Mouse (Mus musculus) neural tube, embryonic 14.5 days (tissue): ENCODE measurements around the gene Zfp691. TPM values are rescaled to one million over a fixed set of nuclear protein-coding genes. Genes with fewer than 3 reads are reported as not detected.

Experiments
- ATAC-seq: fragments of 200-750 bp; cut with Nextera tagmentation; 2 replicates; pipeline ENCODE4 v1.8.0; 2017; ENCODE audit warnings: low read depth, mild to moderate bottlenecking, moderate TSS enrichment, moderate library complexity
- H3K27ac ChIP-seq: fragments of 300-500 bp; sonication (generic); 2 replicates; pipeline ENCODE4 v1.5.1; 2014; ENCODE audit warnings: low read depth, mild to moderate bottlenecking, control low read depth, low read length, moderate library complexity, mixed read lengths
- H3K27me3 ChIP-seq: fragments of 300-500 bp; sonication (generic); 2 replicates; pipeline ENCODE4 v1.6.1; 2014; ENCODE audit warnings: low read length; ENCODE audit not compliant: control insufficient read depth, insufficient read depth
- H3K36me3 ChIP-seq: fragments of 300-500 bp; sonication (generic); 2 replicates; pipeline ENCODE4 v1.6.1; 2014; ENCODE audit warnings: low read length, mixed read lengths; ENCODE audit not compliant: control insufficient read depth, insufficient read depth
- H3K4me1 ChIP-seq: fragments of 300-500 bp; sonication (generic); 2 replicates; pipeline ENCODE4 v1.6.1; 2014; ENCODE audit warnings: low read length; ENCODE audit not compliant: control insufficient read depth, insufficient read depth
- H3K4me2 ChIP-seq: fragments of 300-500 bp; sonication (generic); 2 replicates; pipeline ENCODE4 v1.6.1; 2014; ENCODE audit warnings: mild to moderate bottlenecking, low read depth, low read length, control low read depth
- H3K4me3 ChIP-seq: fragments of 300-500 bp; sonication (generic); 2 replicates; pipeline ENCODE4 v1.5.1; 2014; ENCODE audit warnings: low read depth, low read length, control low read depth, mixed read lengths
- H3K9ac ChIP-seq: fragments of 300-500 bp; sonication (generic); replicated peaks from 2 replicates; pipeline ENCODE4 v1.6.1; 2014; ENCODE audit warnings: low read depth, mild to moderate bottlenecking, control low read depth, low read length, mixed read lengths
- H3K9me3 ChIP-seq: fragments of 300-500 bp; sonication (generic); 2 replicates; pipeline ENCODE4 v1.6.1; 2016; ENCODE audit warnings: low read length; ENCODE audit not compliant: control insufficient read depth
- WGBS: fragments of 180-500 bp; shearing (Covaris S2); extraction: QIAGEN DNeasy Blood & Tissue Kit; methylation state at CpG from one replicate; pipeline ENCODE4 v1.1.7; 2014; 5-methylcytosine and 5-hydroxymethylcytosine counted together
- polyA plus RNA-seq: library from polyadenylated mRNA; unstranded; fragments of >200 nt; fragmentation: Nextera tagmentation; extraction: Ambion mirVana; gene quantifications from 2 replicates; pipeline ENCODE4 v1.2.1, GENCODE M21; 2014

Gene Zfp691
- polyA plus RNA-seq, 1 experiment from 2014 or later = 6.1 TPM

GRCm38 (mm10) chr4:119157891-119158290, 16.1 kb downstream of the Zfp691 start:
- H3K4me1 ChIP-seq = no peaks in the 10 kb centered on the region
- H3K4me3 ChIP-seq = no peak overlapping the region
- H3K36me3 ChIP-seq = no peaks in the 10 kb centered on the region
- no peak overlapping the region for H3K27ac ChIP-seq
- no peak overlapping the region for H3K9ac ChIP-seq
- WGBS = 85% methylated on average over 5 of the region's 5 CpGs
- no peaks in the 10 kb centered on the region for H3K27me3 ChIP-seq
- H3K4me2 ChIP-seq = no peak overlapping the region
- ATAC-seq = no peak
- no peaks in the 10 kb centered on the region for H3K9me3 ChIP-seq

GRCm38 (mm10) chr4:119157186-119157585, 16.8 kb downstream of the Zfp691 start:
- Histone ChIP-seq H3K9me3 (no peaks in the 10 kb centered on the region), H3K4me1 (no peaks in the 10 kb centered on the region), H3K27me3 (no peaks in the 10 kb centered on the region), H3K4me2 (no peak overlapping the region), H3K4me3 (no peak overlapping the region), H3K27ac (no peak overlapping the region), H3K9ac (no peak overlapping the region), H3K36me3 (no peaks in the 10 kb centered on the region)
- no peak for ATAC-seq
- WGBS = 39% methylated on average over 2 of the region's 2 CpGs

DNA sequence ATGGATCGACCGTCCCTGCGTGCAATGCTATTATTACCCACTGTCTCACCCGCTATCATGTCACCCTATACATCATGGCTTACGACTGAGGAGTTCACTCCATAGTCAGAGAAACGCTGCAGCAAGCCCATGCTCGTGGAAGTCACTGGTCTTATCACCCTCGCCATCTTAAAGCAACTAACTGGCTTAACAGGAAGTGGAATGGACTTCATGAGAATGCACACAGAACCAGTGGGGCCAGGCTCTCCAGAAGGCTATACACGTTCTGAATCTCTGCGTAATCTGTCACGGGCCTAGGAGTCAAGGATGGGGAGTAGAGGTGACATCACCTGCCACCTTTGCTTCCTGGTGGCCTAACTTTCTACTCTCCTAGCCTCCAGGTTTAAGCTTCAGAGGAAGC, 25.3 kb downstream of the Zfp691 start:
- ATAC-seq = no peak
- H3K9me3 ChIP-seq = no peaks in the 10 kb centered on the region
- H3K4me3 ChIP-seq = no peak overlapping the region
- no peaks in the 10 kb centered on the region for H3K4me1 ChIP-seq
- H3K27ac ChIP-seq = no peak overlapping the region
- no peaks in the 10 kb centered on the region for H3K36me3 ChIP-seq
- no peaks in the 10 kb centered on the region for H3K27me3 ChIP-seq
- 87% methylated on average over 11 of the region's 11 CpGs for WGBS
- H3K9ac ChIP-seq = no peak overlapping the region
- H3K4me2 ChIP-seq = no peak overlapping the region

GRCm38 (mm10) chr4:119147347-119147746, 26.6 kb downstream of the Zfp691 start:
- Histone ChIP-seq H3K4me3 (no peak overlapping the region), H3K36me3 (no peaks in the 10 kb centered on the region), H3K27ac (no peak overlapping the region), H3K4me1 (no peaks in the 10 kb centered on the region), H3K27me3 (no peaks in the 10 kb centered on the region), H3K4me2 (no peak overlapping the region), H3K9me3 (no peaks in the 10 kb centered on the region), H3K9ac (no peak overlapping the region)
- WGBS = 91% methylated on average over 5 of the region's 5 CpGs
- ATAC-seq = no peak

- no peak overlapping the region for H3K9ac ChIP-seq
- H3K27ac ChIP-seq = no peak overlapping the region
- no peaks in the 10 kb centered on the region for H3K27me3 ChIP-seq
- H3K36me3 ChIP-seq = no peaks in the 10 kb centered on the region
- WGBS = 87% methylated on average over 7 of the region's 7 CpGs
- no peaks in the 10 kb centered on the region for H3K4me1 ChIP-seq
- no peak for ATAC-seq
- no peak overlapping the region for H3K4me3 ChIP-seq
- no peaks in the 10 kb centered on the region for H3K9me3 ChIP-seq
- no peak overlapping the region for H3K4me2 ChIP-seq
Measured at GRCm38 (mm10) chr4:119146816-119147215, 27.2 kb downstream of the Zfp691 start.

DNA sequence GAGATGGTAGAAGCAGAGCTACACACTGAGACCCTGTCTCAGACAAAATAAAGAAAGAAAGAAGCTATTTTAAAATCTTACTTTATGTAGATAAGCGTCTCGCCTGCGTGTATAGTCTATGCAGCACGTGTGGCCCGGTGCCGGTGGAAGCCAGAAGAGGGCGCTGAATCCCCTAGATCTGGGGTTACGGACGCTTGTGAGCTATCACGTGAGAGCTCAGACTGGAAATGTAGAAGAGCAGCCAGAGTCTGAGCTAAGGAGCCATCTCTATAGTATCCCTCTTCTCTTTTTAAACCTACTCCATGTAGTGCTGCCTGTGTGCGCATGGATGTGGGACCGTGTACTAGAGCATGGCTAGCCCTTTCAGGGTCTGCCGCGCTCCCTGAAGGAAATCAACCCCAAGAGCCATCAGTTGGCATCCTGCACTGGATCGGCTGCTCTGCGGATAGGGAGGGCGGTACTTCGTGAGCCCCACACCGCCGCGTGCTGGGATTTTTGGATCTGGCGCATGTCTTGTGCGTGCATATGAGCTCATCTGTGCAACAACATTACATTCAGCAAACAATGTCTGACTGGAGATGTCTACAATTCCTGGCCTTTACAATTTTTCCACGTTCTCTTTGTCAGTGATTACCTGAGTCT, 31.6 kb downstream of the Zfp691 start:
- 21% methylated on average over 24 of the region's 24 CpGs for WGBS
- Histone ChIP-seq H3K36me3 (no peaks in the 10 kb centered on the region), H3K27me3 (no peaks in the 10 kb centered on the region), H3K4me3 (peak overlapping the region; percentile 15; the same call in 1 of the 2 replicates), H3K27ac (no peak overlapping the region), H3K9me3 (no peaks in the 10 kb centered on the region), H3K4me1 (peaks cover 3% of the 10 kb centered on the region; the same call in 1 of the 2 replicates), H3K4me2 (peak overlapping the region; percentile 41), H3K9ac (no peak overlapping the region; the same call in 1 of the 2 replicates)
- peak; percentile 75 for ATAC-seq

DNA sequence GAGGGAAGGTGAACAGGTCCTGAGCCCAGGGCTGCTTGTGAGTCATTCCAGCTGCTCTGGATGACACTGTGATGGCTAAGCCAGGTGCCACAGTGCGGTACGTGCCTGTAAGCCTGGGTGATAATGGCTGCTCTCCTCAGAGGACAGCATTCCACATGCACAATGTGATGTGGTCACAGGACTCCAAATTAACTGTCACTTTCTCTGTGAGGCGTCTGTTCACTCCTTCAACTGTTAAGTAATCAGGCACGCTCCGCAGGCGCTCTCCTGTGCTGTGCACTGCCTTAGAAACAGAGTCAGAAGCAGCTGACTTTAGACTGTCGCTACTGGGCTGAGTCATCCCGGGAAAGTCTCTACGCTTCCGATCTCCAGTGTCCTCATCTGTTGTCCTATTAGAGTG, 32.8 kb downstream of the Zfp691 start:
- WGBS = 49% methylated on average over 10 of the region's 10 CpGs
- Histone ChIP-seq H3K4me1 (peaks cover 3% of the 10 kb centered on the region; the same call in 1 of the 2 replicates), H3K27ac (no peak overlapping the region), H3K4me3 (no peak overlapping the region), H3K27me3 (no peaks in the 10 kb centered on the region), H3K4me2 (no peak overlapping the region), H3K36me3 (no peaks in the 10 kb centered on the region), H3K9ac (no peak overlapping the region), H3K9me3 (no peaks in the 10 kb centered on the region)
- no peak for ATAC-seq

GRCm38 (mm10) chr4:119140126-119140525, 33.9 kb downstream of the Zfp691 start:
- Histone ChIP-seq H3K36me3 (0 out of 2 replicates have a peak, but pooled peaks cover 8% of the 10 kb centered on the region), H3K4me3 (no peak overlapping the region), H3K27me3 (no peaks in the 10 kb centered on the region), H3K9ac (no peak overlapping the region), H3K4me2 (no peak overlapping the region), H3K27ac (no peak overlapping the region), H3K9me3 (no peaks in the 10 kb centered on the region), H3K4me1 (peaks cover 3% of the 10 kb centered on the region; the same call in 1 of the 2 replicates)
- 43% methylated on average over 3 of the region's 3 CpGs for WGBS
- ATAC-seq = no peak

- no peak overlapping the region for H3K9ac ChIP-seq
- H3K27me3 ChIP-seq = no peaks in the 10 kb centered on the region
- ATAC-seq = no peak
- peak overlapping the region; percentile 20; the same call in 1 of the 2 replicates for H3K4me3 ChIP-seq
- H3K9me3 ChIP-seq = no peaks in the 10 kb centered on the region
- no peak overlapping the region for H3K27ac ChIP-seq
- peaks cover 3% of the 10 kb centered on the region; the same call in 1 of the 2 replicates for H3K4me1 ChIP-seq
- H3K4me2 ChIP-seq = peak overlapping the region; percentile 58
- peaks cover 17% of the 10 kb centered on the region for H3K36me3 ChIP-seq
- 53% methylated on average over 8 of the region's 8 CpGs for WGBS
Measured at GRCm38 (mm10) chr4:119138776-119139175, 35.2 kb downstream of the Zfp691 start.
